Mouse (Mus musculus): ENCODE data around the gene Nudt21. TPM values are rescaled to one million over a fixed set of nuclear protein-coding genes. Genes with fewer than 3 reads are reported as not detected.

Nudt21 gene
- polyA plus RNA-seq, 1 experiment from 2014 or later: 53.9 TPM

- ATAC-seq: no peak
- no peaks in the 10 kb centered on the region for H3K27me3 ChIP-seq (replicated peaks; ENCODE audit: insufficient read depth, low read length)
- no peak overlapping the region for H3K4me3 ChIP-seq (ENCODE audit: low read depth, low read length)
- no peak overlapping the region for H3K27ac ChIP-seq (ENCODE audit: low read length)
- H3K9ac ChIP-seq (replicated peaks; ENCODE audit: low read depth): no peak overlapping the region
- peaks cover 56% of the 10 kb centered on the region for H3K36me3 ChIP-seq (ENCODE audit: insufficient read depth, low read length)
- DNase-seq (ENCODE audit: low spot score): no peak
- no peak overlapping the region for H3K4me2 ChIP-seq (replicated peaks; ENCODE audit: low read depth, low read length)
- H3K9me3 ChIP-seq (ENCODE audit: low read length): no peaks in the 10 kb centered on the region
- H3K4me1 ChIP-seq (ENCODE audit: insufficient read depth, low read depth, low read length): no peaks in the 10 kb centered on the region
- TF ChIP-seq EP300 (IDR thresholded peaks at IDR 0.05) (no peak), CTCF (IDR thresholded peaks at IDR 0.05) (no peak)
- 85% methylated on average over 14 of the region's 14 CpGs for WGBS
These were observed 63.7 kb downstream of the Nudt21 start for GRCm38 (mm10) chr8:93972971-93973734.

DNA sequence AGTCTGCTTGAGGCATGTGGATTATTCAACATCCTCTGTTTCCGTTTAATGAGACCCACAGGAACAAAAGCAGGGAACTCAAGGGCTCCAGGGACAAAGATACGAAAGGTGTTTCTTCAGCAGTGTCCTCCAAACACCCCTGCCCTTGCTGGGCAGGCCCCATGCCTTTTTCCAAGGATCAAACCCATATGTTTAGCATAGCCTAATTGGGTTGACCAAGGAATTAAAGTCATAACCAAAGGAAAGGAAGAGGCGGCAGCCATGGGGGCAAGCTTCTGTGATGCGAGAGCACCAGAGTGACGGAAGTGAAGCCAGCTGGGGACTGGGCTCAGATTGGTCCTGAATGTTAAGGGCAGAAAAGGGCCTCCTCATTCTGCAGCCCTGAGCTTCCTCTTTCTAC lies 64.6 kb downstream of the Nudt21 start:
- H3K4me1 ChIP-seq (ENCODE audit: insufficient read depth, low read depth, low read length): no peaks in the 10 kb centered on the region
- no peaks in the 10 kb centered on the region for H3K9me3 ChIP-seq (ENCODE audit: low read length)
- peaks cover 52% of the 10 kb centered on the region for H3K36me3 ChIP-seq (ENCODE audit: insufficient read depth, low read length)
- H3K27me3 ChIP-seq (replicated peaks; ENCODE audit: insufficient read depth, low read length): no peaks in the 10 kb centered on the region
- DNase-seq (ENCODE audit: low spot score) (no peak), ATAC-seq (no peak)
- no peak overlapping the region for H3K4me2 ChIP-seq (replicated peaks; ENCODE audit: low read depth, low read length)
- no peak overlapping the region for H3K4me3 ChIP-seq (ENCODE audit: low read depth, low read length)
- no peak overlapping the region for H3K27ac ChIP-seq (ENCODE audit: low read length)
- TF ChIP-seq CTCF (IDR thresholded peaks at IDR 0.05): no peak
- no peak for TF ChIP-seq EP300 (IDR thresholded peaks at IDR 0.05)
- H3K9ac ChIP-seq (replicated peaks; ENCODE audit: low read depth): no peak overlapping the region
- WGBS: 93% methylated on average over 5 of the region's 5 CpGs

- no peaks in the 10 kb centered on the region for H3K9me3 ChIP-seq (ENCODE audit: low read length)
- DNase-seq (ENCODE audit: low spot score) (no peak), ATAC-seq (no peak)
- no peaks in the 10 kb centered on the region for H3K27me3 ChIP-seq (replicated peaks; ENCODE audit: insufficient read depth, low read length)
- H3K4me1 ChIP-seq (ENCODE audit: insufficient read depth, low read depth, low read length): no peaks in the 10 kb centered on the region
- TF ChIP-seq EP300 (IDR thresholded peaks at IDR 0.05) (no peak), CTCF (IDR thresholded peaks at IDR 0.05) (no peak)
- no peak overlapping the region for H3K4me2 ChIP-seq (replicated peaks; ENCODE audit: low read depth, low read length)
- WGBS: 91% methylated on average over 10 of the region's 10 CpGs
- H3K36me3 ChIP-seq (ENCODE audit: insufficient read depth, low read length): peaks cover 45% of the 10 kb centered on the region
- no peak overlapping the region for H3K9ac ChIP-seq (replicated peaks; ENCODE audit: low read depth)
- H3K27ac ChIP-seq (ENCODE audit: low read length): no peak overlapping the region
- no peak overlapping the region for H3K4me3 ChIP-seq (ENCODE audit: low read depth, low read length)
These were observed 65.4 kb downstream of the Nudt21 start for GRCm38 (mm10) chr8:93971451-93971850.

DNA sequence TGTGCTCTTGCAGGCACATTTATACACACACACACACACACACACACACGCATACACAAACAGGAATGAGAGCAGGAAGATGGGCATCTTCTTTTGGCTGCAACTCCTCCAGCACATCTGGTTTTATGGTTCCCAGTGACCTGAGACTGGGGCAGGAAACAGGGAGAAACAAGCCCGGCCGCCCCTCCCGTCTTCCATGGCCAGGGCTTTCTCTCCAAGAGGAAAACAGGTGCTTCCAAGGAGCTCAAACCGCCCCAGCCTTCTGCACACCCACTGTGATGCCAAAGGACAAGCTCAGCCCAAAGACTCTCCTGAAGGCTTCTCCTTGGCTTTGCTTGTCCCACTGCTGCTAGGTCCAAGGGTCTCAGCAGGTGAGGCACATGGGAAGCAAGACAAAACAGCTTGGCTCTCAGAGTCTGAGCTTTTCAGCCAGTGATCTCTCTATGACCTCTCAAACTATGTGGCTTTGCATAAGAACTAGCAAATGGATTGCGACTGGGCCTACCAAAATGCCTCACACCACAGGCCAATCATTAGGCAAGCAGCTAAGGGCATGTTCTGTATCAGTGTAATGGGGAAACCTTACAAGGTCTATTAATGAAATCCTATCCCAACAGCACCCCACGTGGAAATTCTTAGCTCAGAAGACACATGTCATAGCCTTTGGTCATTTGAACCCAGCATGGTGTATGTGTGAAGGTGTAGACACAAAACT lies 67.0 kb downstream of the Nudt21 start:
- 72% methylated on average over 7 of the region's 7 CpGs for WGBS
- Histone ChIP-seq H3K4me1 (ENCODE audit: insufficient read depth, low read depth, low read length) (no peaks in the 10 kb centered on the region), H3K9ac (replicated peaks; ENCODE audit: low read depth) (no peak overlapping the region)

DNA sequence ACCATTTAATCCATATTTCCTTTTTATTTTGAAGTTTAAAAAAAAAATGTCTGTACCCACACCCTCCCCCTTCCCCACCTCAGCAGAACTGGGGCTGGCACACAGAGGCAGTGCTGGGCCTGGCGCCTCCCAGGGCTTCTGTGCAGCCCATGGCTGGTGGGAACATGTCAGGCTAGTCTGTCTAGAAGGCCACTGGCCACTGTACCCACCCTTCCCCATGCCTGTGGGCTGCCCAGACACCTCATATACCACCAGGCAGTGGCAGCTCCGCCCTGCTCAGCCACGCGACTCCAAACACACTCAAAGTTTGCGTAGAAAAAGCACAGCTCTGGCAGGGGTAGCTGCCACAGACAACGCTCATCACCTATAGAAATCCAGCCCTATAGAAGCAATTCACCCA lies 68.5 kb downstream of the Nudt21 start:
- H3K27ac ChIP-seq (ENCODE audit: low read length): no peak overlapping the region
- peaks cover 18% of the 10 kb centered on the region for H3K36me3 ChIP-seq (ENCODE audit: insufficient read depth, low read length)
- TF ChIP-seq EP300 (IDR thresholded peaks at IDR 0.05) (no peak), CTCF (IDR thresholded peaks at IDR 0.05) (no peak)
- no peak overlapping the region for H3K9ac ChIP-seq (replicated peaks; ENCODE audit: low read depth)
- no peaks in the 10 kb centered on the region for H3K4me1 ChIP-seq (ENCODE audit: insufficient read depth, low read depth, low read length)
- no peak overlapping the region for H3K4me3 ChIP-seq (ENCODE audit: low read depth, low read length)
- no peaks in the 10 kb centered on the region for H3K27me3 ChIP-seq (replicated peaks; ENCODE audit: insufficient read depth, low read length)
- H3K4me2 ChIP-seq (replicated peaks; ENCODE audit: low read depth, low read length): no peak overlapping the region
- no peaks in the 10 kb centered on the region for H3K9me3 ChIP-seq (ENCODE audit: low read length)
- ATAC-seq (no peak; the same call in 1 of the 2 replicates), DNase-seq (ENCODE audit: low spot score) (no peak)
- WGBS: 63% methylated on average over 6 of the region's 6 CpGs

More for the DNA sequence above, 67.0 kb downstream of the Nudt21 start:
- Histone ChIP-seq H3K4me3 (ENCODE audit: low read depth, low read length) (no peak overlapping the region), H3K27ac (ENCODE audit: low read length) (no peak overlapping the region), H3K27me3 (replicated peaks; ENCODE audit: insufficient read depth, low read length) (no peaks in the 10 kb centered on the region), H3K9me3 (ENCODE audit: low read length) (no peaks in the 10 kb centered on the region), H3K4me2 (replicated peaks; ENCODE audit: low read depth, low read length) (no peak overlapping the region), H3K36me3 (ENCODE audit: insufficient read depth, low read length) (peaks cover 33% of the 10 kb centered on the region)
- TF ChIP-seq EP300 (IDR thresholded peaks at IDR 0.05): no peak
- no peak for TF ChIP-seq CTCF (IDR thresholded peaks at IDR 0.05)
- ATAC-seq (no peak), DNase-seq (ENCODE audit: low spot score) (no peak)

Other genes with a start within 250 kb of the Nudt21 start
- gene Gnao1, start 227.1 kb downstream of the Nudt21 start, polyA plus RNA-seq (2015; fragmentation: Nextera tagmentation; extraction: Ambion mirVana): 5.9 and 8.5 TPM in 2 replicates
- gene Amfr, start 24.2 kb downstream of the Nudt21 start, polyA plus RNA-seq (2015; fragmentation: Nextera tagmentation; extraction: Ambion mirVana): 57.4 and 61.6 TPM in 2 replicates
- 6.1 and 7.0 TPM in 2 replicates for gene Ogfod1, start 167 bp upstream of the Nudt21 start, polyA plus RNA-seq (2015; fragmentation: Nextera tagmentation; extraction: Ambion mirVana)
- gene Bbs2, start 61.9 kb upstream of the Nudt21 start, polyA plus RNA-seq (2015; fragmentation: Nextera tagmentation; extraction: Ambion mirVana): 7.3 and 9.5 TPM in 2 replicates
- gene Mt4, start 100.2 kb upstream of the Nudt21 start, polyA plus RNA-seq (2015; fragmentation: Nextera tagmentation; extraction: Ambion mirVana): not detected in 2 replicates
- 2.6 TPM in 2 replicates for gene Mt3, start 115.6 kb upstream of the Nudt21 start, polyA plus RNA-seq (2015; fragmentation: Nextera tagmentation; extraction: Ambion mirVana)
- 143 and 159 TPM in 2 replicates for gene Mt2, start 135.6 kb upstream of the Nudt21 start, polyA plus RNA-seq (2015; fragmentation: Nextera tagmentation; extraction: Ambion mirVana)
- 836 and 858 TPM in 2 replicates for gene Mt1, start 142.1 kb upstream of the Nudt21 start, polyA plus RNA-seq (2015; fragmentation: Nextera tagmentation; extraction: Ambion mirVana)
- 26.7 and 27.1 TPM in 2 replicates for gene Nup93, start 177.5 kb upstream of the Nudt21 start, polyA plus RNA-seq (2015; fragmentation: Nextera tagmentation; extraction: Ambion mirVana)

All from lung, postnatal 0 days (tissue).